Mouse (Mus musculus): ENCODE results near the gene Phgr1.

Gene Phgr1

GRCm38 (mm10) chr2:118779504-118780480, 7.2 kb downstream of the Phgr1 start, which contains the start of gene Disp2:
Gene Disp2 (plus strand): TSS chr2:118779719.
- peak; percentile 95 for DNase-seq (ENCODE audit: low spot score)

GRCm38 (mm10) chr2:118781115-118781514, 8.5 kb downstream of the Phgr1 start:
- DNase-seq (ENCODE audit: low spot score) = no peak

- DNase-seq (ENCODE audit: low spot score) = no peak
These were observed 9.7 kb downstream of the Phgr1 start for GRCm38 (mm10) chr2:118782303-118782702.

- no peak for DNase-seq (ENCODE audit: low spot score)
These were observed 10.5 kb downstream of the Phgr1 start for GRCm38 (mm10) chr2:118783093-118783492.

- no peak for DNase-seq (ENCODE audit: low spot score)
These were observed 11.1 kb downstream of the Phgr1 start for GRCm38 (mm10) chr2:118783663-118784062.

- no peak for DNase-seq (ENCODE audit: low spot score)
These were observed 14.0 kb downstream of the Phgr1 start for GRCm38 (mm10) chr2:118786525-118786924.

- DNase-seq (ENCODE audit: low spot score) = no peak
These were observed 16.9 kb downstream of the Phgr1 start for GRCm38 (mm10) chr2:118789501-118789900.

GRCm38 (mm10) chr2:118790221-118790550, 17.6 kb downstream of the Phgr1 start:
- DNase-seq (ENCODE audit: low spot score) = no peak

GRCm38 (mm10) chr2:118790551-118791525, 18.3 kb downstream of the Phgr1 start:
- DNase-seq (ENCODE audit: low spot score) = peak; percentile 82

- DNase-seq (ENCODE audit: low spot score) = no peak
These were observed 19.2 kb downstream of the Phgr1 start for GRCm38 (mm10) chr2:118791591-118792258.

GRCm38 (mm10) chr2:118792259-118792613, 19.7 kb downstream of the Phgr1 start:
- no peak for DNase-seq (ENCODE audit: low spot score)

GRCm38 (mm10) chr2:118793636-118794035, 21.1 kb downstream of the Phgr1 start:
- no peak for DNase-seq (ENCODE audit: low spot score)

- no peak for DNase-seq (ENCODE audit: low spot score)
These were observed 30.1 kb downstream of the Phgr1 start for GRCm38 (mm10) chr2:118802542-118803118.

GRCm38 (mm10) chr2:118804474-118804873, 31.9 kb downstream of the Phgr1 start:
- DNase-seq (ENCODE audit: low spot score) = no peak

GRCm38 (mm10) chr2:118805137-118805536, 32.6 kb downstream of the Phgr1 start:
- no peak for DNase-seq (ENCODE audit: low spot score)

GRCm38 (mm10) chr2:118805756-118806155, 33.2 kb downstream of the Phgr1 start:
- DNase-seq (ENCODE audit: low spot score) = no peak

- DNase-seq (ENCODE audit: low spot score) = no peak
These were observed 34.3 kb downstream of the Phgr1 start for GRCm38 (mm10) chr2:118806860-118807259.

GRCm38 (mm10) chr2:118810861-118811260, 38.3 kb downstream of the Phgr1 start:
- DNase-seq (ENCODE audit: low spot score) = no peak

- DNase-seq (ENCODE audit: low spot score) = no peak
These were observed 40.2 kb downstream of the Phgr1 start for GRCm38 (mm10) chr2:118812724-118813123.

GRCm38 (mm10) chr2:118813981-118814836, 41.6 kb downstream of the Phgr1 start, which contains the start of gene Knstrn:
Gene Knstrn (plus strand): TSS chr2:118814003.
- peak; percentile 99 for DNase-seq (ENCODE audit: low spot score)

- DNase-seq (ENCODE audit: low spot score) = no peak
These were observed 50.2 kb downstream of the Phgr1 start for GRCm38 (mm10) chr2:118822800-118823199.

All from embryo, embryonic 10 days (tissue).